Mouse (Mus musculus) lung, adult 2 months (tissue): ENCODE results near the gene Ncoa3.

Experiments used
- CTCF ChIP-seq: fragments of 200-500 bp; IDR thresholded peaks from 2 replicates; pipeline ENCODE4 v1.5.1; 2011; ENCODE audit warnings: mild to moderate bottlenecking, low read length, control low read depth; ENCODE audit not compliant: insufficient read depth
- POLR2A ChIP-seq: fragments of 200-500 bp; IDR thresholded peaks from 2 replicates; pipeline ENCODE4 v1.6.1; 2011; ENCODE audit warnings: low read depth, mild to moderate bottlenecking, control low read depth, low read length, borderline replicate concordance; ENCODE audit errors: extremely low read depth

DNA sequence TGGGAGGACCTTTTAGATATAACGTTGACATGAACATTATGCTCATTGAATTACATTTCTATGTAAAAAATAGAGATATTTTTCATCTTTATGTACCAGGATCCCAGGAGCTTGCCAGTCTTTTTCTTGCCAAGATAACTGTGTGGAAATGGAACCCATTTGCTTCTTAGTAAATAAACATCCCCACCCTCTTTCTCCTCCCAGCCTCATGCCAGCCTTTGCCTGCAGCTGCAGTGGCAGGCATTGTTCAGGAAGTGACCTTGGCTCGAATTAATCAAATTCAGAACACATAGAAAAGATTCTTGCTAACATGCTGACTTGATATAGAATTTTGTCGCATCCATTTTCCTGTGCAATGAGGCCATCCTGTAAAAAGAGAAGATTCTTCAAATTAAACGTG, 36.8 kb downstream of the Ncoa3 start:
- TF ChIP-seq CTCF (no peak), POLR2A (no peak)
